ENCODE assay signal across 8 mouse cellular contexts in genomic region chr7:59228045-59228865, GRCm38 (mm10). TPM values are rescaled to one million over a fixed set of nuclear protein-coding genes. Genes with fewer than 3 reads are reported as not detected.
A peak's percentile ranks its signal among the peaks of the same experiment; 100 is the strongest.
DNase-seq lines count a peak whose midpoint lies in the region; ATAC-seq and TF ChIP-seq lines count a peak whose summit lies in the region.

Gene Ube3a (plus strand): TSS chr7:59228750.

- H3K4me3 ChIP-seq in bone marrow, adult 2 months (replicated peaks; ENCODE audit: control insufficient read depth, low read depth, low read length): peak within 1 kb of the TSS; percentile 87
- peak within 1 kb of the TSS; percentile 94 for H3K4me3 ChIP-seq in embryonic facial prominence, embryonic 15.5 days (replicated peaks)
- H3K4me3 ChIP-seq in limb, embryonic 14.5 days (replicated peaks; ENCODE audit: low read length): peak within 1 kb of the TSS; percentile 96
- H3K4me3 ChIP-seq in midbrain, postnatal 0 days (ENCODE audit: low read depth, low read length): peak within 1 kb of the TSS; percentile 73

- peak; percentile 95 for DNase-seq in 416B (ENCODE audit: low read depth)
- DNase-seq in heart, adult 8-10 months (ENCODE audit: low spot score): peak; percentile 97
- DNase-seq in kidney, adult 9 months: peak; percentile 98
- peak; percentile 96 for DNase-seq in limb, embryonic 14.5 days (ENCODE audit: low spot score)
- peak; percentile 98 for DNase-seq in midbrain, postnatal 0 days (ENCODE audit: low spot score)
- DNase-seq in spleen, postnatal 36 days (ENCODE audit: low spot score in 2 of 2): peak; percentile 97 to 98

- no peaks in the 10 kb centered on the region for H3K36me3 ChIP-seq in embryonic facial prominence, embryonic 15.5 days
- no peaks in the 10 kb centered on the region for H3K36me3 ChIP-seq in limb, embryonic 14.5 days (ENCODE audit: control insufficient read depth, insufficient read depth, low read length)
- H3K36me3 ChIP-seq in midbrain, postnatal 0 days (ENCODE audit: insufficient read depth, low read length): no peaks in the 10 kb centered on the region

- WGBS in bone marrow, adult 2 months: under 1% methylated on average over 50 of the region's 50 CpGs
- under 1% methylated on average over 50 of the region's 50 CpGs for WGBS in embryonic facial prominence, embryonic 15.5 days
- 5% methylated on average over 42 of the region's 50 CpGs for WGBS in limb, embryonic 14.5 days
- under 1% methylated on average over 48 of the region's 50 CpGs for WGBS in midbrain, postnatal 0 days

- TF ChIP-seq POLR2A in bone marrow, adult 2 months (IDR thresholded peaks at IDR 0.05; ENCODE audit: borderline replicate concordance, control insufficient read depth, low read depth, low read length): peak; percentile 86; the same call in 1 of the 2 replicates
- peak; percentile 91; the same call in 1 of the 2 replicates for TF ChIP-seq POLR2A in limb, embryonic 14.5 days (IDR thresholded peaks at IDR 0.05; ENCODE audit: borderline replicate concordance, extremely low read depth, insufficient read depth, insufficient read length)

- ATAC-seq in embryonic facial prominence, embryonic 15.5 days (ENCODE audit: insufficient number of reproducible peaks, low FRiP score, low TSS enrichment, low read depth): peak; percentile 98
- ATAC-seq in limb, embryonic 14.5 days (ENCODE audit: low FRiP score, low read depth): peak; percentile 97
- peak; percentile 96 for ATAC-seq in midbrain, postnatal 0 days (ENCODE audit: low FRiP score)

- peak within 1 kb of the TSS; percentile 98 for H3K9ac ChIP-seq in embryonic facial prominence, embryonic 15.5 days
- H3K9ac ChIP-seq in limb, embryonic 14.5 days (ENCODE audit: low read depth, low read length, severe bottlenecking): peak within 1 kb of the TSS; percentile 98
- H3K9ac ChIP-seq in midbrain, postnatal 0 days (replicated peaks; ENCODE audit: low read length, poor library complexity, severe bottlenecking): peak within 1 kb of the TSS; percentile 94

- H3K4me1 ChIP-seq in bone marrow, adult 2 months (ENCODE audit: control insufficient read depth, insufficient read depth, low read length): no peaks in the 10 kb centered on the region
- H3K4me1 ChIP-seq in embryonic facial prominence, embryonic 15.5 days: 0 out of 2 replicates have a peak, but pooled peaks cover 3% of the 10 kb centered on the region
- H3K4me1 ChIP-seq in limb, embryonic 14.5 days (ENCODE audit: control insufficient read depth, insufficient read depth, low read length): 0 out of 2 replicates have a peak, but pooled peaks cover 3% of the 10 kb centered on the region
- 0 out of 2 replicates have a peak, but pooled peaks cover 3% of the 10 kb centered on the region for H3K4me1 ChIP-seq in midbrain, postnatal 0 days (ENCODE audit: insufficient read depth, low read length)

- H3K27me3 ChIP-seq in embryonic facial prominence, embryonic 15.5 days: no peaks in the 10 kb centered on the region
- H3K27me3 ChIP-seq in limb, embryonic 14.5 days (ENCODE audit: control insufficient read depth, insufficient read depth, low read length): no peaks in the 10 kb centered on the region
- no peaks in the 10 kb centered on the region for H3K27me3 ChIP-seq in midbrain, postnatal 0 days (ENCODE audit: insufficient read depth, low read length)

- H3K4me2 ChIP-seq in embryonic facial prominence, embryonic 15.5 days (replicated peaks): peak within 1 kb of the TSS; percentile 65
- H3K4me2 ChIP-seq in limb, embryonic 14.5 days (replicated peaks; ENCODE audit: low read depth, low read length, severe bottlenecking): peak within 1 kb of the TSS; percentile 65
- H3K4me2 ChIP-seq in midbrain, postnatal 0 days (ENCODE audit: low read depth, low read length, poor library complexity, severe bottlenecking): peak within 1 kb of the TSS; percentile 59

- no peaks in the 10 kb centered on the region for H3K9me3 ChIP-seq in embryonic facial prominence, embryonic 15.5 days (replicated peaks)
- no peaks in the 10 kb centered on the region for H3K9me3 ChIP-seq in limb, embryonic 14.5 days (ENCODE audit: control insufficient read depth, low read length)
- no peaks in the 10 kb centered on the region for H3K9me3 ChIP-seq in midbrain, postnatal 0 days (ENCODE audit: low read length)

- TF ChIP-seq CTCF in bone marrow, adult 2 months (IDR thresholded peaks at IDR 0.05; ENCODE audit: control insufficient read depth, insufficient read depth, low read length): peak; percentile 24; the same call in 1 of the 2 replicates
- TF ChIP-seq CTCF in midbrain, postnatal 0 days (IDR thresholded peaks at IDR 0.05): peak; percentile 38; the same call in 1 of the 2 replicates

- peak within 1 kb of the TSS; percentile 95 for H3K27ac ChIP-seq in bone marrow, adult 2 months (ENCODE audit: control insufficient read depth, insufficient read depth, low read depth, low read length, poor library complexity)
- H3K27ac ChIP-seq in embryonic facial prominence, embryonic 15.5 days (replicated peaks): peak within 1 kb of the TSS; percentile 99
- H3K27ac ChIP-seq in limb, embryonic 14.5 days (replicated peaks; ENCODE audit: low read depth, low read length): peak within 1 kb of the TSS; percentile 96
- H3K27ac ChIP-seq in midbrain, postnatal 0 days (ENCODE audit: low read depth, low read length): peak within 1 kb of the TSS; percentile 99

RNA-seq across cellular contexts. Expression of gene Ube3a, which starts in this region (rescaled TPM):
- polyA plus RNA-seq in bone marrow, adult 2 months (2011; ENCODE audit: insufficient read depth, insufficient read length, low replicate concordance, missing spikeins): 13.4 and 35.1 TPM in 2 replicates
- 135 and 148 TPM in 2 replicates for polyA plus RNA-seq in embryonic facial prominence, embryonic 15.5 days (2015; fragmentation: Nextera tagmentation; extraction: Ambion mirVana)
- 100 to 1,000 TPM; 128 to 136 (median 134) TPM for total RNA-seq in heart, adult 8-10 months (2022)
- polyA plus RNA-seq in limb, embryonic 14.5 days (2012; rRNA removed): 22.0 and 26.2 TPM in 2 replicates
- polyA plus RNA-seq in limb, embryonic 14.5 days (2014; fragmentation: Nextera tagmentation; extraction: Ambion mirVana): 135 and 151 TPM in 2 replicates
- 114 and 154 TPM in 2 replicates for total RNA-seq in midbrain, postnatal 0 days (2014; rRNA removed)
- polyA plus RNA-seq in midbrain, postnatal 0 days (2015; fragmentation: Nextera tagmentation; extraction: Ambion mirVana): 131 and 158 TPM in 2 replicates

Comparison
In these comparisons a context has a peak if more than half of its experiments do, and no peak if none do; other contexts are left out.
1. Peak in every context shown above with its lines: DNase-seq, ATAC-seq, H3K4me3 ChIP-seq and H3K27ac ChIP-seq.